Comparison of ENCODE assay signal across 8 mouse cellular contexts in genomic region chr6:88517701-88518403, GRCm38 (mm10). TPM values are rescaled to one million over a fixed set of nuclear protein-coding genes. Genes with fewer than 3 reads are reported as not detected.
A peak's percentile ranks its signal among the peaks of the same experiment; 100 is the strongest.
DNase-seq lines count a peak whose midpoint lies in the region; ATAC-seq and TF ChIP-seq lines count a peak whose summit lies in the region.

No protein-coding gene starts in this region.

- no peak for ATAC-seq in embryonic facial prominence, embryonic 15.5 days (ENCODE audit: insufficient number of reproducible peaks, low FRiP score, low TSS enrichment, low read depth)

- H3K27ac ChIP-seq in heart, embryonic 10.5 days: peak overlapping the region; percentile 96
- peak overlapping the region; percentile 88 for H3K27ac ChIP-seq in embryonic facial prominence, embryonic 15.5 days (replicated peaks)
- peak overlapping the region; percentile 93 for H3K27ac ChIP-seq in limb, embryonic 10.5 days
- H3K27ac ChIP-seq in small intestine, adult 2 months (ENCODE audit: insufficient read depth, low read depth, low read length): peak overlapping the region; percentile 68

- no peaks in the 10 kb centered on the region for H3K27me3 ChIP-seq in heart, embryonic 10.5 days (ENCODE audit: insufficient read depth, poor library complexity, severe bottlenecking)
- H3K27me3 ChIP-seq in embryonic facial prominence, embryonic 15.5 days: no peaks in the 10 kb centered on the region
- no peaks in the 10 kb centered on the region for H3K27me3 ChIP-seq in limb, embryonic 10.5 days (ENCODE audit: low read depth, poor library complexity, severe bottlenecking)
- H3K27me3 ChIP-seq in small intestine, adult 2 months (ENCODE audit: control insufficient read depth, insufficient read depth, low read length): no peaks in the 10 kb centered on the region

- H3K9me3 ChIP-seq in heart, embryonic 10.5 days: no peaks in the 10 kb centered on the region
- H3K9me3 ChIP-seq in embryonic facial prominence, embryonic 15.5 days (replicated peaks): no peaks in the 10 kb centered on the region
- H3K9me3 ChIP-seq in limb, embryonic 10.5 days (replicated peaks): no peaks in the 10 kb centered on the region

- peaks cover 33% of the 10 kb centered on the region for H3K36me3 ChIP-seq in heart, embryonic 10.5 days
- H3K36me3 ChIP-seq in embryonic facial prominence, embryonic 15.5 days: peaks cover 33% of the 10 kb centered on the region
- H3K36me3 ChIP-seq in limb, embryonic 10.5 days: peaks cover 43% of the 10 kb centered on the region
- peaks cover 31% of the 10 kb centered on the region for H3K36me3 ChIP-seq in small intestine, adult 2 months (ENCODE audit: control insufficient read depth, insufficient read depth, low read length)

- WGBS in heart, embryonic 10.5 days: 12% methylated on average over 18 of the region's 18 CpGs
- 8% methylated on average over 18 of the region's 18 CpGs for WGBS in embryonic facial prominence, embryonic 15.5 days
- 17% methylated on average over 18 of the region's 18 CpGs for WGBS in limb, embryonic 10.5 days
- WGBS in small intestine, adult 2 months: 2% methylated on average over 18 of the region's 18 CpGs

- no peak for TF ChIP-seq CTCF in small intestine, adult 2 months (IDR thresholded peaks at IDR 0.05; ENCODE audit: extremely low read depth, insufficient read length, insufficient replicate concordance, low read depth, low read length)

- intact Hi-C loops in heart, postnatal 14 days (cut with DNase I): no loop called here

- peaks cover 45% of the 10 kb centered on the region for H3K4me1 ChIP-seq in heart, embryonic 10.5 days
- peaks cover 18% of the 10 kb centered on the region for H3K4me1 ChIP-seq in embryonic facial prominence, embryonic 15.5 days
- peaks cover 23% of the 10 kb centered on the region for H3K4me1 ChIP-seq in limb, embryonic 10.5 days
- H3K4me1 ChIP-seq in small intestine, adult 2 months (ENCODE audit: control insufficient read depth, insufficient read depth, insufficient read length, low read length): peaks cover 3% of the 10 kb centered on the region

- peak overlapping the region; percentile 83 for H3K4me2 ChIP-seq in embryonic facial prominence, embryonic 15.5 days (replicated peaks)

- no peak for TF ChIP-seq POLR2A in small intestine, adult 2 months (IDR thresholded peaks at IDR 0.05; ENCODE audit: low read depth, low read length)

- peak overlapping the region; percentile 80 for H3K9ac ChIP-seq in embryonic facial prominence, embryonic 15.5 days

- peak overlapping the region; percentile 92 for H3K4me3 ChIP-seq in heart, embryonic 10.5 days
- H3K4me3 ChIP-seq in embryonic facial prominence, embryonic 15.5 days (replicated peaks): peak overlapping the region; percentile 72
- H3K4me3 ChIP-seq in limb, embryonic 10.5 days: peak overlapping the region; percentile 96
- peak overlapping the region; percentile 88 for H3K4me3 ChIP-seq in small intestine, adult 2 months (ENCODE audit: low read depth, low read length)

- peak; percentile 74 for DNase-seq in heart, embryonic 10.5 days (ENCODE audit: low spot score)
- DNase-seq in heart, postnatal 14 days: no peak
- DNase-seq in CD4-positive helper T cell, adult 2 months (ENCODE audit: low read depth, low spot score): peak; percentile 55
- DNase-seq in limb, embryonic 10.5 days (ENCODE audit: low spot score): peak; percentile 49
- no peak for DNase-seq in layer of hippocampus, adult 18-20 months (ENCODE audit: low spot score in 2 of 2)
- no peak for DNase-seq in layer of hippocampus, adult 9-10 months (ENCODE audit: low spot score)

RNA-seq across cellular contexts. Expression of gene Sec61a1, which starts 0.9 kb away (rescaled TPM):
- polyA plus RNA-seq in heart, embryonic 10.5 days (2016; fragmentation: Nextera tagmentation; extraction: Ambion mirVana): 234 and 235 TPM in 2 replicates
- total RNA-seq in heart, postnatal 14 days (2021): 10 to 100 TPM; 62.0 to 64.2 TPM
- 278 and 279 TPM in 2 replicates for polyA plus RNA-seq in embryonic facial prominence, embryonic 15.5 days (2015; fragmentation: Nextera tagmentation; extraction: Ambion mirVana)
- 231 and 238 TPM in 2 replicates for polyA plus RNA-seq in limb, embryonic 10.5 days (2016; fragmentation: Nextera tagmentation; extraction: Ambion mirVana)
- polyA plus RNA-seq in small intestine, adult 2 months (2012; rRNA removed): 194 and 310 TPM in 2 replicates
- 10 to 100 TPM; 79.5 to 80.1 TPM for total RNA-seq in layer of hippocampus, adult 18-20 months (2021)

RNA-seq across cellular contexts. Expression of gene Ruvbl1, which starts 52.6 kb away (rescaled TPM):
- polyA plus RNA-seq in heart, embryonic 10.5 days (2016; fragmentation: Nextera tagmentation; extraction: Ambion mirVana): 115 and 169 TPM in 2 replicates
- 10 to 100 TPM; 18.7 to 18.9 TPM for total RNA-seq in heart, postnatal 14 days (2021)
- 131 and 134 TPM in 2 replicates for polyA plus RNA-seq in embryonic facial prominence, embryonic 15.5 days (2015; fragmentation: Nextera tagmentation; extraction: Ambion mirVana)
- polyA plus RNA-seq in limb, embryonic 10.5 days (2016; fragmentation: Nextera tagmentation; extraction: Ambion mirVana): 235 and 258 TPM in 2 replicates
- 6.9 and 12.1 TPM in 2 replicates for polyA plus RNA-seq in small intestine, adult 2 months (2012; rRNA removed)
- total RNA-seq in layer of hippocampus, adult 18-20 months (2021): 10 to 100 TPM; 38.7 to 43.7 TPM

Comparison
In these comparisons a context has a peak if more than half of its experiments do, and no peak if none do; other contexts are left out.
1. DNase-seq: peak in heart, embryonic 10.5 days (single experiment), CD4-positive helper T cell, adult 2 months (single experiment) and limb, embryonic 10.5 days (single experiment); none in heart, postnatal 14 days (0 of 2), layer of hippocampus, adult 18-20 months (0 of 2) and layer of hippocampus, adult 9-10 months (single experiment).
2. Peak in every context shown above with its lines, with median percentiles within 50 percentile points of each other: H3K27ac ChIP-seq and H3K4me3 ChIP-seq.